Mouse (Mus musculus) forebrain, embryonic 10.5 days (tissue): ENCODE results near the gene Ivd. TPM values are rescaled to one million over a fixed set of nuclear protein-coding genes. Genes with fewer than 3 reads are reported as not detected.

ENCODE experiments used
- DNase-seq: peaks from one replicate; pipeline ENCODE4 v3.0.0-alpha.2; 2017; ENCODE audit warnings: low spot score; ENCODE audit errors: extremely low spot score
- H3K27ac ChIP-seq: fragments of 300-500 bp; sonication (generic); 2 replicates; pipeline ENCODE4 v1.5.1; 2016; ENCODE audit warnings: mild to moderate bottlenecking
- H3K27me3 ChIP-seq: fragments of 300-500 bp; sonication (generic); 2 replicates; pipeline ENCODE4 v1.6.1; 2016; ENCODE audit warnings: mild to moderate bottlenecking; ENCODE audit not compliant: poor library complexity, severe bottlenecking
- H3K36me3 ChIP-seq: fragments of 300-500 bp; sonication (generic); replicated peaks from 2 replicates; pipeline ENCODE4 v1.6.1; 2016; ENCODE audit warnings: mild to moderate bottlenecking, moderate library complexity
- H3K4me1 ChIP-seq: fragments of 300-500 bp; sonication (generic); 2 replicates; pipeline ENCODE4 v1.6.1; 2016
- H3K4me3 ChIP-seq: fragments of 300-500 bp; sonication (generic); 2 replicates; pipeline ENCODE4 v1.5.1; 2016; ENCODE audit warnings: mild to moderate bottlenecking, moderate library complexity
- H3K9me3 ChIP-seq: fragments of 300-500 bp; sonication (generic); 2 replicates; pipeline ENCODE4 v1.6.1; 2016; ENCODE audit warnings: mild to moderate bottlenecking, moderate library complexity
- WGBS: fragments of 180-500 bp; shearing (Covaris S2); methylation state at CpG from one replicate; pipeline ENCODE4 v1.1.7; 2016; 5-methylcytosine and 5-hydroxymethylcytosine counted together
- polyA plus RNA-seq: library from polyadenylated mRNA; unstranded; fragments of >200 nt; fragmentation: Nextera tagmentation; extraction: Ambion mirVana; gene quantifications from 2 replicates; pipeline ENCODE4 v1.2.1, GENCODE M21; 2016

The Ivd gene
- polyA plus RNA-seq, 1 experiment from 2014 or later = 67.7 TPM

- no peaks in the 10 kb centered on the region for H3K27me3 ChIP-seq
- no peaks in the 10 kb centered on the region for H3K9me3 ChIP-seq
- H3K4me1 ChIP-seq = peaks cover 5% of the 10 kb centered on the region
- no peak overlapping the region for H3K27ac ChIP-seq
- DNase-seq = no peak
- peaks cover 82% of the 10 kb centered on the region for H3K36me3 ChIP-seq
- H3K4me3 ChIP-seq = no peak overlapping the region
- WGBS = 88% methylated on average over 3 of the region's 3 CpGs
These were observed 58.7 kb downstream of the Ivd start for GRCm38 (mm10) chr2:118920428-118920827.

GRCm38 (mm10) chr2:118925952-118926351, 64.2 kb downstream of the Ivd start:
- no peaks in the 10 kb centered on the region for H3K9me3 ChIP-seq
- DNase-seq = no peak
- peaks cover 41% of the 10 kb centered on the region for H3K36me3 ChIP-seq
- WGBS = 0% methylated on average over 6 of the region's 6 CpGs
- H3K4me3 ChIP-seq = peak overlapping the region; percentile 79
- peak overlapping the region; percentile 90 for H3K27ac ChIP-seq
- peaks cover 44% of the 10 kb centered on the region for H3K4me1 ChIP-seq
- peaks cover 18% of the 10 kb centered on the region; the same call in 1 of the 2 replicates for H3K27me3 ChIP-seq

- H3K4me3 ChIP-seq = peak within 1 kb of the TSS; percentile 79
- WGBS = under 1% methylated on average over 46 of the region's 47 CpGs
- peaks cover 48% of the 10 kb centered on the region for H3K4me1 ChIP-seq
- peaks cover 36% of the 10 kb centered on the region for H3K36me3 ChIP-seq
- H3K27me3 ChIP-seq = peaks cover 18% of the 10 kb centered on the region; the same call in 1 of the 2 replicates
- peak; percentile 68 for DNase-seq
- H3K9me3 ChIP-seq = no peaks in the 10 kb centered on the region
- H3K27ac ChIP-seq = peak within 1 kb of the TSS; percentile 90
These were observed 64.7 kb downstream of the Ivd start, which contains the start of gene Chst14 for GRCm38 (mm10) chr2:118926361-118926997. Gene Chst14 (plus strand): TSS chr2:118926496.

- no peak for DNase-seq
- peaks cover 18% of the 10 kb centered on the region; the same call in 1 of the 2 replicates for H3K27me3 ChIP-seq
- peaks cover 29% of the 10 kb centered on the region for H3K36me3 ChIP-seq
- H3K4me3 ChIP-seq = peak overlapping the region; percentile 79
- H3K4me1 ChIP-seq = peaks cover 48% of the 10 kb centered on the region
- no peaks in the 10 kb centered on the region for H3K9me3 ChIP-seq
- 39% methylated on average over 31 of the region's 31 CpGs for WGBS
- H3K27ac ChIP-seq = peak overlapping the region; percentile 90
These were observed 65.4 kb downstream of the Ivd start for GRCm38 (mm10) chr2:118926998-118927739.

Other genes with a start within 250 kb of the Ivd start
- 0.52 and 1.6 TPM in 2 replicates for gene Pak6, start 198.7 kb upstream of the Ivd start, polyA plus RNA-seq
- not detected in 2 replicates for gene Ankrd63, start 158.0 kb upstream of the Ivd start, polyA plus RNA-seq
- gene Plcb2, start 133.5 kb upstream of the Ivd start, polyA plus RNA-seq = 0.38 and 0.46 TPM in 2 replicates
- 19.8 and 21.7 TPM in 2 replicates for gene Inafm2, start 116.2 kb upstream of the Ivd start, polyA plus RNA-seq
- gene Ccdc9b, start 99.3 kb upstream of the Ivd start, polyA plus RNA-seq = 0.53 and 0.64 TPM in 2 replicates
- gene Phgr1, start 89.2 kb upstream of the Ivd start, polyA plus RNA-seq = not detected in 2 replicates
- 1.0 and 1.2 TPM in 2 replicates for gene Disp2, start 82.2 kb upstream of the Ivd start, polyA plus RNA-seq
- 173 and 180 TPM in 2 replicates for gene Knstrn, start 48.0 kb upstream of the Ivd start, polyA plus RNA-seq
- 3.6 and 4.1 TPM in 2 replicates for gene Bahd1, start 38.4 kb downstream of the Ivd start, polyA plus RNA-seq
- 13.8 and 14.5 TPM in 2 replicates for gene Chst14, start 64.5 kb downstream of the Ivd start, polyA plus RNA-seq
- 20.5 and 21.0 TPM in 2 replicates for gene Ccdc32, start 167.4 kb downstream of the Ivd start, polyA plus RNA-seq
- gene Rpusd2, start 172.8 kb downstream of the Ivd start, polyA plus RNA-seq = 9.2 and 9.4 TPM in 2 replicates
- gene Knl1, start 185.2 kb downstream of the Ivd start, polyA plus RNA-seq = 68.5 and 74.0 TPM in 2 replicates